Mouse (Mus musculus) hindbrain, embryonic 15.5 days (tissue): ENCODE data around the gene Samd14. TPM values are rescaled to one million over a fixed set of nuclear protein-coding genes. Genes with fewer than 3 reads are reported as not detected.
"Not testable (repeated sequence)": the region's sequence is repeated elsewhere in the genome, so short reads cannot be mapped to it uniquely, and the experiment has no call there.

Experiments used
- ATAC-seq: fragments of 200-750 bp; cut with Nextera tagmentation; 2 replicates; pipeline ENCODE4 v1.8.0; 2017; ENCODE audit warnings: low read depth, moderate number of reproducible peaks, moderate TSS enrichment; ENCODE audit not compliant: low FRiP score
- H3K27ac ChIP-seq: fragments of 300-500 bp; sonication (generic); replicated peaks from 2 replicates; pipeline ENCODE4 v1.5.1; 2015; ENCODE audit warnings: mild to moderate bottlenecking, inconsistent platforms
- H3K27me3 ChIP-seq: fragments of 300-500 bp; sonication (generic); 2 replicates; pipeline ENCODE4 v1.6.1; 2015; ENCODE audit warnings: control low read depth, inconsistent platforms
- H3K36me3 ChIP-seq: fragments of 300-500 bp; sonication (generic); 2 replicates; pipeline ENCODE4 v1.6.1; 2015; ENCODE audit warnings: control low read depth, inconsistent platforms
- H3K4me1 ChIP-seq: fragments of 300-500 bp; sonication (generic); replicated peaks from 2 replicates; pipeline ENCODE4 v1.6.1; 2015; ENCODE audit warnings: control low read depth, inconsistent platforms
- H3K4me2 ChIP-seq: fragments of 300-500 bp; sonication (generic); 2 replicates; pipeline ENCODE4 v1.6.1; 2015; ENCODE audit warnings: moderate library complexity, mild to moderate bottlenecking, inconsistent platforms
- H3K4me3 ChIP-seq: fragments of 300-500 bp; sonication (generic); 2 replicates; pipeline ENCODE4 v1.5.1; 2015; ENCODE audit warnings: mild to moderate bottlenecking, inconsistent platforms
- H3K9ac ChIP-seq: fragments of 300-500 bp; sonication (generic); 2 replicates; pipeline ENCODE4 v1.6.1; 2015; ENCODE audit warnings: inconsistent platforms
- H3K9me3 ChIP-seq: fragments of 300-500 bp; sonication (generic); 2 replicates; pipeline ENCODE4 v1.6.1; 2016; ENCODE audit warnings: control low read depth, inconsistent platforms
- WGBS: fragments of 180-500 bp; shearing (Covaris S2); methylation state at CpG from one replicate; pipeline ENCODE4 v1.1.7; 2015; 5-methylcytosine and 5-hydroxymethylcytosine counted together
- polyA plus RNA-seq: library from polyadenylated mRNA; unstranded; fragments of >200 nt; fragmentation: Nextera tagmentation; extraction: Ambion mirVana; gene quantifications from 2 replicates; pipeline ENCODE4 v1.2.1, GENCODE M21; 2015

Gene Samd14
- 146 and 176 TPM in 2 replicates for polyA plus RNA-seq

- peaks cover 11% of the 10 kb centered on the region; the same call in 1 of the 2 replicates for H3K36me3 ChIP-seq
- H3K4me1 ChIP-seq, result peaks cover 68% of the 10 kb centered on the region
- peak within 1 kb of the TSS; percentile 92 for H3K4me2 ChIP-seq
- H3K27ac ChIP-seq, result peak within 1 kb of the TSS; percentile 95
- peak within 1 kb of the TSS; percentile 76 for H3K4me3 ChIP-seq
- H3K9me3 ChIP-seq, result no peaks in the 10 kb centered on the region
- peak; percentile 75 for ATAC-seq
- no peaks in the 10 kb centered on the region for H3K27me3 ChIP-seq
- 0% methylated on average over 31 of the region's 32 CpGs for WGBS
- H3K9ac ChIP-seq, result peak within 1 kb of the TSS; percentile 93
These were observed at the start of gene Samd14 for GRCm38 (mm10) chr11:95009629-95010014. Samd14 (plus strand) TSS chr11:95009879.

GRCm38 (mm10) chr11:94962534-94963101, 47.1 kb upstream of the Samd14 start:
- no peak overlapping the region for H3K4me3 ChIP-seq
- WGBS, result 77% methylated on average over 5 of the region's 5 CpGs
- 0 out of 2 replicates have a peak, but pooled peaks cover 9% of the 10 kb centered on the region for H3K4me1 ChIP-seq
- no peak overlapping the region for H3K9ac ChIP-seq
- H3K36me3 ChIP-seq, result no peaks in the 10 kb centered on the region
- no peak overlapping the region for H3K27ac ChIP-seq
- no peaks in the 10 kb centered on the region for H3K27me3 ChIP-seq
- ATAC-seq, result no peak
- no peak overlapping the region for H3K4me2 ChIP-seq
- no peaks in the 10 kb centered on the region for H3K9me3 ChIP-seq

GRCm38 (mm10) chr11:94967419-94967818, 42.3 kb upstream of the Samd14 start, which contains the start of gene Hils1:
Hils1 (plus strand) TSS chr11:94967593.
- H3K4me3 ChIP-seq, result no peak within 1 kb of the TSS
- H3K36me3 ChIP-seq, result no peaks in the 10 kb centered on the region
- no peak for ATAC-seq
- H3K27ac ChIP-seq, result no peak within 1 kb of the TSS
- H3K9me3 ChIP-seq, result no peaks in the 10 kb centered on the region
- H3K9ac ChIP-seq, result no peak within 1 kb of the TSS
- 48% methylated on average over 4 of the region's 4 CpGs for WGBS
- no peaks in the 10 kb centered on the region for H3K4me1 ChIP-seq
- H3K27me3 ChIP-seq, result peaks cover 3% of the 10 kb centered on the region; the same call in 1 of the 2 replicates
- no peak within 1 kb of the TSS for H3K4me2 ChIP-seq

GRCm38 (mm10) chr11:94968187-94968586, 41.5 kb upstream of the Samd14 start:
- peaks cover 3% of the 10 kb centered on the region; the same call in 1 of the 2 replicates for H3K27me3 ChIP-seq
- H3K4me1 ChIP-seq, result no peaks in the 10 kb centered on the region
- no peaks in the 10 kb centered on the region for H3K36me3 ChIP-seq
- H3K9ac ChIP-seq, result no peak overlapping the region
- no peak overlapping the region for H3K27ac ChIP-seq
- no peak overlapping the region for H3K4me2 ChIP-seq
- no peak for ATAC-seq
- H3K4me3 ChIP-seq, result no peak overlapping the region
- H3K9me3 ChIP-seq, result no peaks in the 10 kb centered on the region
- WGBS, result 72% methylated on average over 7 of the region's 7 CpGs

- H3K4me2 ChIP-seq, H3K4me3 ChIP-seq, H3K4me1 ChIP-seq, H3K27me3 ChIP-seq, ATAC-seq, H3K9me3 ChIP-seq, H3K27ac ChIP-seq, H3K36me3 ChIP-seq, H3K9ac ChIP-seq: not testable (repeated sequence)
- 93% methylated on average over 4 of the region's 4 CpGs for WGBS
These were observed 40.0 kb upstream of the Samd14 start for GRCm38 (mm10) chr11:94969709-94970108.

GRCm38 (mm10) chr11:94970210-94970943, 39.3 kb upstream of the Samd14 start:
- Histone ChIP-seq H3K36me3 (no peaks in the 10 kb centered on the region), H3K9me3 (no peaks in the 10 kb centered on the region), H3K9ac (no peak overlapping the region), H3K4me2 (no peak overlapping the region), H3K27ac (no peak overlapping the region), H3K27me3 (peaks cover 3% of the 10 kb centered on the region; the same call in 1 of the 2 replicates), H3K4me3 (no peak overlapping the region), H3K4me1 (no peaks in the 10 kb centered on the region)
- 64% methylated on average over 15 of the region's 15 CpGs for WGBS
- ATAC-seq, result peak; percentile 60

- 51% methylated on average over 16 of the region's 16 CpGs for WGBS
- Histone ChIP-seq H3K9ac (no peak overlapping the region), H3K4me3 (no peak overlapping the region), H3K27me3 (peaks cover 3% of the 10 kb centered on the region; the same call in 1 of the 2 replicates), H3K36me3 (no peaks in the 10 kb centered on the region), H3K27ac (no peak overlapping the region), H3K9me3 (no peaks in the 10 kb centered on the region), H3K4me2 (no peak overlapping the region), H3K4me1 (no peaks in the 10 kb centered on the region)
- ATAC-seq, result no peak
These were observed 37.6 kb upstream of the Samd14 start for GRCm38 (mm10) chr11:94971895-94972615.

GRCm38 (mm10) chr11:94972887-94973286, 36.8 kb upstream of the Samd14 start:
- Histone ChIP-seq H3K36me3 (no peaks in the 10 kb centered on the region), H3K9ac (no peak overlapping the region), H3K4me1 (peaks cover 4% of the 10 kb centered on the region), H3K27me3 (peaks cover 3% of the 10 kb centered on the region; the same call in 1 of the 2 replicates), H3K9me3 (no peaks in the 10 kb centered on the region), H3K27ac (no peak overlapping the region), H3K4me2 (no peak overlapping the region), H3K4me3 (no peak overlapping the region)
- no peak for ATAC-seq
- 64% methylated on average over 5 of the region's 5 CpGs for WGBS

- Histone ChIP-seq H3K9ac (no peak overlapping the region), H3K4me1 (peaks cover 9% of the 10 kb centered on the region), H3K36me3 (no peaks in the 10 kb centered on the region), H3K27ac (no peak overlapping the region), H3K4me3 (no peak overlapping the region), H3K9me3 (no peaks in the 10 kb centered on the region), H3K27me3 (peaks cover 3% of the 10 kb centered on the region; the same call in 1 of the 2 replicates), H3K4me2 (no peak overlapping the region)
- no peak for ATAC-seq
- WGBS, result 35% methylated on average over 4 of the region's 4 CpGs
These were observed 36.4 kb upstream of the Samd14 start for GRCm38 (mm10) chr11:94973313-94973712.

- no peaks in the 10 kb centered on the region for H3K9me3 ChIP-seq
- 65% methylated on average over 2 of the region's 2 CpGs for WGBS
- no peak overlapping the region for H3K27ac ChIP-seq
- peaks cover 20% of the 10 kb centered on the region for H3K4me1 ChIP-seq
- no peaks in the 10 kb centered on the region for H3K36me3 ChIP-seq
- H3K4me3 ChIP-seq, result no peak overlapping the region
- no peak overlapping the region for H3K4me2 ChIP-seq
- H3K27me3 ChIP-seq, result peaks cover 3% of the 10 kb centered on the region; the same call in 1 of the 2 replicates
- no peak overlapping the region for H3K9ac ChIP-seq
- ATAC-seq, result no peak
These were observed 34.7 kb upstream of the Samd14 start for GRCm38 (mm10) chr11:94974951-94975350.

GRCm38 (mm10) chr11:94976199-94976598, 33.5 kb upstream of the Samd14 start, which contains the start of gene Sgca:
Sgca (minus strand) TSS chr11:94976327.
- H3K4me1 ChIP-seq, result peaks cover 20% of the 10 kb centered on the region
- no peak within 1 kb of the TSS for H3K9ac ChIP-seq
- no peaks in the 10 kb centered on the region for H3K9me3 ChIP-seq
- H3K27ac ChIP-seq, result no peak within 1 kb of the TSS
- H3K36me3 ChIP-seq, result no peaks in the 10 kb centered on the region
- H3K27me3 ChIP-seq, result peaks cover under 1% of the 10 kb centered on the region; the same call in 1 of the 2 replicates
- 70% methylated on average over 5 of the region's 5 CpGs for WGBS
- no peak for ATAC-seq
- H3K4me3 ChIP-seq, result no peak within 1 kb of the TSS
- no peak within 1 kb of the TSS for H3K4me2 ChIP-seq
